Mouse (Mus musculus): ENCODE measurements at regions not wholly inside any gene's neighbourhood (a gene's known extent, or its start where the extent isn't known, plus 50 kb on each side); places are given as distances from the start of the nearest gene placed in this dataset.
A peak's percentile ranks its signal among the peaks of the same experiment; 100 is the strongest.

DNA sequence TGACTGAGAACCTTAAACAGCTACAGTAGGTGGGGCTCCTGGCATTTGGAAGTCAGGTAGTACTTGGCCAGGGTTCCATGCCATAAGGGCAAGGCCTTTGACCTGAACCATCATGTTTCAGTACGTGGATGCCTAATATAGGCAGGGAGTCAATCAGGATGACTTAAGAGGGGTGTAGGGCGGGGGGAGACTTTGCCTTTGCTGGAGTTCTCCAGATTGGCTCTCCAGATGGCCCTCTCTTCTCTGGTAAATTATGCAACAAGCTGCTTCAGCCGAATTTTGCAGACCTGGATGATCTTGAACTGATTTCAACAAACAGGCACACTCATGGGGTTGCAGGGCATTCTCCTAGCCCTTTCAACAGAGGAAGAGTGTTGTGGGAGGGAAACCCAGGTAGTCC is 633.7 kb downstream of the Inhba start:
- Histone ChIP-seq H3K9ac (ENCODE audit: low read length) (no peak overlapping the region), H3K36me3 (ENCODE audit: control insufficient read depth, insufficient read depth, low read length) (no peaks in the 10 kb centered on the region), H3K4me3 (ENCODE audit: low read depth, low read length) (no peak overlapping the region), H3K9me3 (replicated peaks; ENCODE audit: control insufficient read depth, low read length) (no peaks in the 10 kb centered on the region), H3K4me2 (ENCODE audit: low read length) (no peak overlapping the region), H3K4me1 (ENCODE audit: control insufficient read depth, insufficient read depth, low read length) (no peaks in the 10 kb centered on the region; the same call in 1 of the 2 replicates), H3K27me3 (replicated peaks; ENCODE audit: control insufficient read depth, insufficient read depth, low read length) (no peaks in the 10 kb centered on the region), H3K27ac (ENCODE audit: low read depth, low read length) (peak overlapping the region; percentile 35; the same call in 1 of the 2 replicates)
- 59% methylated on average over 3 of the region's 3 CpGs for WGBS
- ATAC-seq (peak; percentile 58), DNase-seq (ENCODE audit: low spot score) (peak; percentile 71)

DNA sequence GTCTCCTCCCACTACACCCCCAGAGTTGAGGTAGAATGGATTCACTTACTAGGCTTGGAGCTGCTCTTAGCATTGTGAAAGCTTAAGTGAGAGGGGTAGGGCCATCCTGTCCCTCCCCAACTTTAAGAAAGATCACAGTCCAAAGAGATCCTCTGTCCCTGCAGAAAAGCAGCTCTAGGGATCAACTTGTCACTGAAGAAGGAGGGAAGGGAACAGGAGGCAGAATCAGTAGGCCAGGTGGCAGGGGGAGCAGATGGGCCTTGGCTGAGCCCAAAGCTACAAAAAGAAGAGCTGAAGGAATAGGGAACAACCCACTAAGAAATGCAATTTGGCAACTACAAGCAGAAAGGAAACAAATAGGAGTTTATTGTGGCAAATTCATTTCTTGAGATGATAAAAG is 634.4 kb downstream of the Inhba start:
- H3K4me3 ChIP-seq (ENCODE audit: low read depth, low read length), result no peak overlapping the region
- no peaks in the 10 kb centered on the region; the same call in 1 of the 2 replicates for H3K4me1 ChIP-seq (ENCODE audit: control insufficient read depth, insufficient read depth, low read length)
- peak; percentile 45 for DNase-seq (ENCODE audit: low spot score)
- no peaks in the 10 kb centered on the region for H3K36me3 ChIP-seq (ENCODE audit: control insufficient read depth, insufficient read depth, low read length)
- no peaks in the 10 kb centered on the region for H3K9me3 ChIP-seq (replicated peaks; ENCODE audit: control insufficient read depth, low read length)
- ATAC-seq, result peak; percentile 51; the same call in 1 of the 2 replicates
- no peak overlapping the region for H3K9ac ChIP-seq (ENCODE audit: low read length)
- H3K27ac ChIP-seq (ENCODE audit: low read depth, low read length), result peak overlapping the region; percentile 35; the same call in 1 of the 2 replicates
- H3K27me3 ChIP-seq (replicated peaks; ENCODE audit: control insufficient read depth, insufficient read depth, low read length), result no peaks in the 10 kb centered on the region
- H3K4me2 ChIP-seq (ENCODE audit: low read length), result no peak overlapping the region

DNA sequence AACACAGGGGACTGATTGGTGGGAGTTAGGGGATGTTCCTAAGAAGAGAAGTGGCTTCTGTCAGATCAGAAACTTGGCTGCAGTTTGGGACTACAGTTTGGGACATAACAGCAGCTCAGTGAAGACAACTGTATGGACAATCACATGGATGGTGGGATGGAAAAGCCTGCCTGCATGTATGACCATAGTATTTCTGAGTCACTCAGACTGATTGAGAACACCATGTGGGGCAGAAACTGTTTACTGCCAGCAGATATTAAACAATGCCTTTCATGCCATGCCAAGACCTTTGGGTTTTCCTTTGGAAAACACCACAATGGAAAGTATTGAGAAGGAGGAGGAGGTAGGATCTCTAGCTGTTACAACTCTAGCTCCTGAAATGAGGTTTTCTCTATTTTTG is 635.0 kb downstream of the Inhba start:
- H3K4me2 ChIP-seq (ENCODE audit: low read length), result no peak overlapping the region
- no peak for DNase-seq (ENCODE audit: low spot score)
- peak overlapping the region; percentile 56; the same call in 1 of the 2 replicates for H3K27ac ChIP-seq (ENCODE audit: low read depth, low read length)
- no peak for ATAC-seq
- H3K9ac ChIP-seq (ENCODE audit: low read length), result no peak overlapping the region
- no peaks in the 10 kb centered on the region for H3K9me3 ChIP-seq (replicated peaks; ENCODE audit: control insufficient read depth, low read length)
- no peaks in the 10 kb centered on the region; the same call in 1 of the 2 replicates for H3K4me1 ChIP-seq (ENCODE audit: control insufficient read depth, insufficient read depth, low read length)
- no peaks in the 10 kb centered on the region for H3K36me3 ChIP-seq (ENCODE audit: control insufficient read depth, insufficient read depth, low read length)
- no peak overlapping the region for H3K4me3 ChIP-seq (ENCODE audit: low read depth, low read length)
- no peaks in the 10 kb centered on the region for H3K27me3 ChIP-seq (replicated peaks; ENCODE audit: control insufficient read depth, insufficient read depth, low read length)

DNA sequence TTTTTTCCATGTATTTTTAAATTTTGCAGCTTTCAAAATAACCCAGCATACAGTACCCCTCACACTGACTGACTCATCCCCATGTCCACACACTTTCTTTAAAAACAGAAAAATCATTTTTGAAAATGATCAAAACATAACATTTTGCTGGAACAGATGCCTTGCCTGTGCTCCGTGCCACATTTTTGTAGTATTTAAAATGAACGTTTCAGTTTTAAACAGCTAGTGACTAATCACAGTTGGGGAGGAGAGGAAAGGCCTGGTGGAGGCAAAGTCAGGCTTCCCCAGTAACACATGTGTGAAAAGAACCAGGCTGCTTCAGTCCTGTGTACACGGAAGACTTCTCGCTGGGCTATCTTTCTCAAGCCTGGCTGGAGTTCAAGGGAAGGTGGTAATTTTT is 644.5 kb downstream of the Inhba start:
- Histone ChIP-seq H3K36me3 (ENCODE audit: control insufficient read depth, insufficient read depth, low read length) (no peaks in the 10 kb centered on the region), H3K27me3 (replicated peaks; ENCODE audit: control insufficient read depth, insufficient read depth, low read length) (no peaks in the 10 kb centered on the region), H3K4me2 (ENCODE audit: low read length) (no peak overlapping the region), H3K9ac (ENCODE audit: low read length) (no peak overlapping the region), H3K4me3 (ENCODE audit: low read depth, low read length) (no peak overlapping the region), H3K4me1 (ENCODE audit: control insufficient read depth, insufficient read depth, low read length) (no peaks in the 10 kb centered on the region), H3K9me3 (replicated peaks; ENCODE audit: control insufficient read depth, low read length) (no peaks in the 10 kb centered on the region), H3K27ac (ENCODE audit: low read depth, low read length) (no peak overlapping the region)
- 82% methylated on average over 4 of the region's 4 CpGs for WGBS
- peak; percentile 13 for DNase-seq (ENCODE audit: low spot score)
- ATAC-seq, result no peak

DNA sequence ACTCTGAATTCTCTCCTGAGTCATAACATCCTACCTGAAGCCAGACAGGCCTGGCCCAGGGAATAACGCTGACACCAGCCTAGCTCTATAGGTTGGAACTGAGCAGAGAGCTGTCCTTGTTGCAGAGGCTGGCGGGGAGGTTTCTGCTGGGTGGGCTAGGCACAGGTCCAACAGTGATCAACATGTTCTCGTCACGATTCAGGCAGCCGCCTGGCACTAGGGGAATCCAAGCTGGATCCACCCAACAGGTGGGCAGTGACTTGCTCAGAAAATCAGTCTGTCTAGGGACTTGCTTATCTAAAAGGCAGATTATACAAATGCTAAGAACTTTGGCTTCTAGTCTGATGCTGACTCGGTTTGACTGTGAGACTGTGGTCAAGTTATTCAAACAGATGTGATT is 648.2 kb downstream of the Inhba start:
- Histone ChIP-seq H3K27ac (ENCODE audit: low read depth, low read length) (no peak overlapping the region), H3K9ac (ENCODE audit: low read length) (no peak overlapping the region), H3K4me3 (ENCODE audit: low read depth, low read length) (no peak overlapping the region), H3K27me3 (replicated peaks; ENCODE audit: control insufficient read depth, insufficient read depth, low read length) (no peaks in the 10 kb centered on the region), H3K36me3 (ENCODE audit: control insufficient read depth, insufficient read depth, low read length) (no peaks in the 10 kb centered on the region), H3K4me1 (ENCODE audit: control insufficient read depth, insufficient read depth, low read length) (no peaks in the 10 kb centered on the region), H3K4me2 (ENCODE audit: low read length) (no peak overlapping the region), H3K9me3 (replicated peaks; ENCODE audit: control insufficient read depth, low read length) (no peaks in the 10 kb centered on the region)
- WGBS, result 65% methylated on average over 6 of the region's 6 CpGs
- DNase-seq (ENCODE audit: low spot score), result peak; percentile 52
- peak; percentile 60 for ATAC-seq

DNA sequence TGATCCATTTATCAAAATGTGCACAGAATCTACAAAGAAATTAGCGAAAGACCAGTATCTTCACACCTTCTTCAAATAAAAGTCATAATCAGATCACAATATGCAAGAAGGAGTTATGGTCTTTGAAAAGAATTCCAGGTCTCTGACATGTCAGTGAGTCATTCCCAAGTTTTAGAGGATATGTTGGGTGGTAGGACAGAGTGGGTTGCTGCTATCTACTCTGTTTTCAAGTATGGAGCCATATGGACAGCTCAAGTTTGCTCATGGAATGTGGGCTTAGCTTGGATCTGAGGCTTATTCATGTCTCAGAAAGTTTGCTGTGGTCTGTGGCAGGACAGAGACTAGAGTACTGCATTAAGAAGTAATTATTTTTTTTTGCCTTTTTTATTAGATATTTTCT is 657.0 kb downstream of the Inhba start:
- no peak overlapping the region for H3K9ac ChIP-seq (ENCODE audit: low read length)
- H3K4me2 ChIP-seq (ENCODE audit: low read length), result no peak overlapping the region
- no peak overlapping the region for H3K27ac ChIP-seq (ENCODE audit: low read depth, low read length)
- 91% methylated on average over 1 of the region's 1 CpGs for WGBS
- H3K4me1 ChIP-seq (ENCODE audit: control insufficient read depth, insufficient read depth, low read length), result no peaks in the 10 kb centered on the region
- no peaks in the 10 kb centered on the region for H3K9me3 ChIP-seq (replicated peaks; ENCODE audit: control insufficient read depth, low read length)
- H3K4me3 ChIP-seq (ENCODE audit: low read depth, low read length), result no peak overlapping the region
- no peak for DNase-seq (ENCODE audit: low spot score)
- ATAC-seq, result no peak
- no peaks in the 10 kb centered on the region for H3K27me3 ChIP-seq (replicated peaks; ENCODE audit: control insufficient read depth, insufficient read depth, low read length)
- H3K36me3 ChIP-seq (ENCODE audit: control insufficient read depth, insufficient read depth, low read length), result no peaks in the 10 kb centered on the region

DNA sequence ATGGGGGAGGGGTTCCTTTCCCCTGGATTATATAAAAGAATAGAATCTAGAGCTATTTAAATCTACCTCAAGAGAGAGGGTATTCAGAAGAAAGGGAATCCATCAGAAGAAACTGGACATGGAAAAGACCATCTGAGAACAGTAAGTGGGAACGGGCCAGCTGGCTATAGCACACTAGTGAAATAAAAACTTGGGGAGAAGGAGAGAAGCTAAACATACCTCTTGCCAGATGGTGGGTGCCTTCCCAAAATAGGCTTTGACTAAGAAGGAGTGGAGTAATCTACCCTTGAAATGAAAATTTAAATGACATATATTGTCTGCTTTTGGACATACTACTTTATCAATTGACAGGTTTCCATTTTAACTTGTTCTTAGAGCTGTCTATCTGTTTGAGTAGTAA is 657.6 kb downstream of the Inhba start:
- Histone ChIP-seq H3K4me1 (ENCODE audit: control insufficient read depth, insufficient read depth, low read length) (no peaks in the 10 kb centered on the region), H3K4me3 (ENCODE audit: low read depth, low read length) (no peak overlapping the region), H3K27me3 (replicated peaks; ENCODE audit: control insufficient read depth, insufficient read depth, low read length) (no peaks in the 10 kb centered on the region), H3K9ac (ENCODE audit: low read length) (no peak overlapping the region), H3K9me3 (replicated peaks; ENCODE audit: control insufficient read depth, low read length) (no peaks in the 10 kb centered on the region), H3K36me3 (ENCODE audit: control insufficient read depth, insufficient read depth, low read length) (no peaks in the 10 kb centered on the region), H3K27ac (ENCODE audit: low read depth, low read length) (no peak overlapping the region), H3K4me2 (ENCODE audit: low read length) (no peak overlapping the region)
- ATAC-seq (no peak), DNase-seq (ENCODE audit: low spot score) (no peak)
- WGBS, result 90% methylated on average over 1 of the region's 1 CpGs

DNA sequence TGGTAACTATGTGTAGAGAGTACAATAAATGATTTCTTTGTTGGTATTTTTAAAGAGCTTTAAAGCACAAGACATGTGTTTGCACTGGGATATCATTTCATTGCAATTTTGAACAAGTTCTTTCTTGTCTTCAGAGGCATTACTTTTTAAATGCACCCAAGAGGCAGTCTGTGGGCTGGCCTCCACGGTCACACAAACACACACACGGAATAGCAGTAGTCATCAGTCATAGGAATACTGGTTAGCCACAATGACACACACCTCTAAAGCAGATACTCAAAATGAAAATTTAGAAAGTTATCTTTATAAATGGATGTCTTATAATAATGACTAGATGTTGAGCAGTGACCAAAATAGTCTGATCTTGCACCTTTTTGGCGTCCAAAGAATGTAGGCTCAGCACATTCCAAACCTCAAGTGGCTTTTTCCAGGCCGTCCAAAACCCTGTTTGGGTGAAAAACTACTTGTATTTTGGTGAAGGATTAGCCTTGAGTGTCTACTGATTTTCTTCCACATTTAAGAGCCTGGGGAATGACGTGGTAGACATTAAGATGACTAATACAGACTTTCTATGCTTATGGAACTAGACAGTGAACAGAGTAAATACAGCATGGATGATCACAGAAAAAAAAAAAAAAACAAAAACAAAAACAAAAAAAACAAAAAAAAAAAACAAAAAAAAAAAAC is 658.5 kb downstream of the Inhba start:
- no peak overlapping the region for H3K27ac ChIP-seq (ENCODE audit: low read depth, low read length)
- 79% methylated on average over 5 of the region's 5 CpGs for WGBS
- DNase-seq (ENCODE audit: low spot score) (no peak), ATAC-seq (no peak)
- H3K36me3 ChIP-seq (ENCODE audit: control insufficient read depth, insufficient read depth, low read length), result no peaks in the 10 kb centered on the region
- H3K4me1 ChIP-seq (ENCODE audit: control insufficient read depth, insufficient read depth, low read length), result no peaks in the 10 kb centered on the region
- no peak overlapping the region for H3K4me2 ChIP-seq (ENCODE audit: low read length)
- no peak overlapping the region for H3K9ac ChIP-seq (ENCODE audit: low read length)
- no peaks in the 10 kb centered on the region for H3K9me3 ChIP-seq (replicated peaks; ENCODE audit: control insufficient read depth, low read length)
- no peaks in the 10 kb centered on the region for H3K27me3 ChIP-seq (replicated peaks; ENCODE audit: control insufficient read depth, insufficient read depth, low read length)
- no peak overlapping the region for H3K4me3 ChIP-seq (ENCODE audit: low read depth, low read length)

DNA sequence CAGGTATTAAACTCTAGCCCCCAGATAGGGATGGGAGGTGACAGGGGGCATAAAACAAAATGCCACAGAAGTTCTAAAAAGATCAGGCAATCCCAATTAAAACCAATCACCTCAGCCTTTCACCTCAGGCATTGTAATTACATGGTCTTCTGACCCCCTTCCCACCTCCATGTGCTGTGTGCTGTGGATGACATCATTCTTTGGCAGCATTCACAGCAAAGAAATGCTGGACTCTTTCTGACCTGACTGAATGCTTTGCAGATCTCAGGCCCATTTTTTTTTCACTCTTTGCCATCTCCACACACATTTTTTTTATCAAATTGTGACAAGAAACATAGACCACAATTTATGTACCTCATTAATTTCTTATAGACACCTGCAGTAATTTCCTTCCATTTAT is 659.1 kb downstream of the Inhba start:
- H3K4me1 ChIP-seq (ENCODE audit: control insufficient read depth, insufficient read depth, low read length), result no peaks in the 10 kb centered on the region
- no peaks in the 10 kb centered on the region for H3K9me3 ChIP-seq (replicated peaks; ENCODE audit: control insufficient read depth, low read length)
- ATAC-seq (no peak), DNase-seq (ENCODE audit: low spot score) (peak; percentile 13)
- H3K9ac ChIP-seq (ENCODE audit: low read length), result no peak overlapping the region
- H3K4me3 ChIP-seq (ENCODE audit: low read depth, low read length), result no peak overlapping the region
- H3K4me2 ChIP-seq (ENCODE audit: low read length), result no peak overlapping the region
- no peaks in the 10 kb centered on the region for H3K27me3 ChIP-seq (replicated peaks; ENCODE audit: control insufficient read depth, insufficient read depth, low read length)
- H3K27ac ChIP-seq (ENCODE audit: low read depth, low read length), result no peak overlapping the region
- no peaks in the 10 kb centered on the region for H3K36me3 ChIP-seq (ENCODE audit: control insufficient read depth, insufficient read depth, low read length)
